Mouse (Mus musculus): ENCODE measurements around the gene Spag9.
"Not testable (repeated sequence)": the region's sequence is repeated elsewhere in the genome, so short reads cannot be mapped to it uniquely, and the experiment has no call there.

The Spag9 gene

DNA sequence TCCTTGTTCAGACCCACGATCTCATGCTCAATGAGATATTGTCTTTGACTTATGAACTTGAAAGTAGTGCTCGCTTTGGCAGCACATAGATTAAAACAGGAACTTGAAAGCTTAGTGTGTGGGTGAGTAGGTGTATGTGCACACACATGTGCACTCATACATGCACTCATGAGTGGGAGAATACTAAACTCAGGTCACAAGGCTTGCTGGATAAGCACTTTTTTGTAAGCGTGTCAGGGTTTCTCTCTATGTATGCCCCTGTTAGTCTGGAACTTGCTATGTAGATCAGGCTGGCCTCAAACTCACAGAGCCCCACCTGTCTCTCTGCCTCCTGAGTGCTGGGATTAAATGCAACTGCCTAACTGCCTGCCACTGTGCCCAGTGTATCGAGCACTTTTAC, 8.9 kb upstream of the Spag9 start:
- no peak for DNase-seq

DNA sequence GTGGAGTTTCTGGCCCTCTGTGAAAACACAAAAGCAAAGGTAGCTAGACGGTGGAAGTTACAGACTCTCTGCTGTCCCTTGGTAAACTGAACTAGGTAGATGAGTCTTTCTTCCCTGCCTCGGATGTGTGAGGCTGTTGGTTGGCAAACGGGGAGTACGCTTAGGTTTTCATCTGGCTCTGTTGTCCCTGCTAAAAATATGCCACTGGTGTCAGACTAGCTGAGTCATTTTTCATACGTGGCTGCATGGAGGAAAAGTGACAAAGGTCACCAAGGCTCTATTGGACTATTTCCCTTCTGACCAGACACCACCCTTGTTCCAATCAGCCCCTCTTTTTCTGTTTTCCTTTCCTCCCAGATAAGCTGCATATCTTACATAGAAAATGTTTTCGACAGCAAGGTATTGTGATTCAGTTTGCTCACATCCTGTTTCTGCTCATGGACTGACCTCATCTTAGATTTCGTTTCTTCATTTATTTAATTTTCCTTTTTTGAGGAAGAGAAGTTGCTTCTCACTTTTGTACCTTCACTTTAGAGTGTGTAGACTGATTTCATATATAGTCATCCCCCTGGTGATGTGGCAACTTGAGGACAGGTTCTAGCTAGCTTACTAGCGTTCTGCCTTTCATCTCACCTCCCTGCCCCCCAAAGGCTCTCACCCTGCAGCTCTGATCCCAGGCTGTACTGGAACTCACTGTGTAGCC, 8.1 kb upstream of the Spag9 start:
- DNase-seq, result no peak

- peak; percentile 29 for DNase-seq
These were observed 7.4 kb upstream of the Spag9 start for GRCm38 (mm10) chr11:93988328-93989062.

DNA sequence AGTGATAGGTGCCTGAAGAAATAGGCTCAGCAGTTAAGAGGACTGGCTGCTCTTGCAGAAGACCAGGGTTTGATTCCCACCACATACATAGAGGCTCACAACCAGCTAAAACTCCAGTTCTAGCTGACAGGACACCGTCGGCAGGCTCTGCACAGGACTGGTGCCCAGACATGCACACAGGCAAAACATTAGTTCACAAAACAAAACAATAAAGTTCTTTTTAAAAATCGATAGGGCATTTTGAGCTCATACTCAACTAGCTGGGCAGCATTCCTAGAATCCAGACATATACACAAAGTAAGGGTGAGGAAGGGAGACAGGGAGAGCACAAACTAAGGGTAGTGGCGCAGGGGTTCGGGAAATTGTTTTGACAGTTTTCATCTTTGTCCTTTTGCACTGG, 1.4 kb upstream of the Spag9 start:
- DNase-seq, result no peak

- DNase-seq, result peak; percentile 83
These were observed 676 bp upstream of the Spag9 start for GRCm38 (mm10) chr11:93995111-93995719.

- peak; percentile 42 for DNase-seq
These were observed 632 bp downstream of the Spag9 start for GRCm38 (mm10) chr11:93996306-93997140.

DNA sequence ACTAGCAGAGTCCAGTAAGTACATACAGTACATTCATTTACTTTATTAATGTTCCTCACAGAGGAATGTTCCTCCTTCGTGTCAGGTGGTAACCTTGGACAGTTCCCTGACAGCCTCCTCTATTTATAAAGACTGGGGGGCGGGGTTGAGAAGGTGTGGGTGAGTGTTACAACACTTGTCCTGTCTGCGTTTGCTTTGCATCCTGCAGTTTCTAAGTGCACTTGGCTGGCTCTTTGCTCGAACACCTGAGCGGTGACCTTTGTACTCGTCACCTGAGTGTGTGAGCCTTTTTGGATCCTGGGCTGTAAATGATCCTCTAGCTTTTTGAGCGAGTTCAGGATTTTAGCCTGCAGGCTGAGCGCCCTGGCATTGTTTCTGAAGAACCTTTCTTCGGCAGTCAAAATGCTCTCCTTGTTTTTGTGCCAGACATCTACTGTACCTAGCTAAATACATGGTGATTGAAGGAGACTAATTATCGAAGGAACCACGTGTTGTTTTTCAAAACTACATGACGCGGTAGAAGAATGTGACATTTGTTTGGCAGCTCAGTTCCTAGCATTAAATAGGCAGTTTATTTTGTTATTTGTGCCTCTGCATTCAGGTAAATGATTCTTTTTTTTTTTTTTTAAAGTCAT, 1.4 kb downstream of the Spag9 start:
- peak; percentile 66 for DNase-seq

DNA sequence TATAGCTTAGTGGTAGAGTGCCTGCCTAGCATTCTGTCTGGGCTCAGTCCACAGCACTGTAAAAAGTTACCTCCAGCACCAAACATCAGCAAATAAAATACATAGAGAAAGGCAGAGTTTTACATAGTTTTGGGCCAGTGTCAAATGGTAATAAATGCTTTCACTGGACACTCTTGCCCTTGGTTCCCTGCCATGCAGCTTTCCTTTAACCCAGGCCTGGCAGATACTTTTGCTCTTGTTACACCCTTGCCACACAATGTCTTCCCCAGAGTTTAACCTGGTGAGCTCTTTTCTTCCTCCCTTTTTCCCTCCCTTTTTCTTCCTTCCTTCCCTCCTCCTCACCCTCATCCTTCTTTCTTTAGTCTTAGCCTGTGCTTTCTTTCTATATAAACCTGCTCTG, 3.4 kb downstream of the Spag9 start:
- DNase-seq, result no peak

GRCm38 (mm10) chr11:94003346-94003745, 7.5 kb downstream of the Spag9 start:
- no peak for DNase-seq

DNA sequence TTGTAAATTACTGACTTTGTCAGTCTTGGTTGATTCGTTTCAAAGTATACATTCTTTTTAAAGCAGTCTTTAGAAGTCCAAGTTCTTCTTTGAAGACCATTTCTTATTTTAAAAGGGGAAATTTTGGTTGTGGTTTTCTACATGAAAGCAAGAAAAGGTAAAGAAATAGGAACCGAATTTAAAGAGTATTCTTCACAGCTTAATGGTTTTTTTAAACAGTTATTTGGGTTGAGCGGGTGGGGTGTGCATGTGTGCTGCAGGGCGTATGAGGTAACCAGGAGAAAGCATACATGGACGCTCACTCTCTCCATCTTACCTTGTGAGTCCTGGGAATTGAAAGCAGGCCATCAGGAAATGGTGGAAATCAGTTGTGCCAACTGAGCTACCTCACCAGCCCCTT, 23.2 kb downstream of the Spag9 start:
- DNase-seq, result no peak

DNA sequence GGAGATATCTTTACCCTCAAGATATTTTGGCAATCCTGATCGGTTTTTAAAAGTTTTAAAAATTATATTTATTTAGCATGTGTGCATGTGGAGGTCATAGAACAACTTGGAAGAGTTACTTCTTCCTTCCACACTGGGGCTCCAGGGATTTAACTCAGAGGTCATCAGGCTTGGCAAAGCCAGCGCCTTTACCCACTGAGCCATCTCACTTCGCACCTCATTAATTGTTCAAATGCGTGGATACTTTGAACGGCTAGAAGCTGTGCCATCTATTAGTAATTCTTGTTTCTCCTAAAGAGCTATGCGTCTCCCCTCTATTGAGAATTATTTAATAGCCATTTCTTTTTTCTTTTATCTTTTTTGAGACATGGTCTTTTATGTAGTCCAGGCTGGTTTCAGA, 24.5 kb downstream of the Spag9 start:
- peak; percentile 41 for DNase-seq

- no peak for DNase-seq
These were observed 30.4 kb downstream of the Spag9 start for GRCm38 (mm10) chr11:94026289-94026688.

DNA sequence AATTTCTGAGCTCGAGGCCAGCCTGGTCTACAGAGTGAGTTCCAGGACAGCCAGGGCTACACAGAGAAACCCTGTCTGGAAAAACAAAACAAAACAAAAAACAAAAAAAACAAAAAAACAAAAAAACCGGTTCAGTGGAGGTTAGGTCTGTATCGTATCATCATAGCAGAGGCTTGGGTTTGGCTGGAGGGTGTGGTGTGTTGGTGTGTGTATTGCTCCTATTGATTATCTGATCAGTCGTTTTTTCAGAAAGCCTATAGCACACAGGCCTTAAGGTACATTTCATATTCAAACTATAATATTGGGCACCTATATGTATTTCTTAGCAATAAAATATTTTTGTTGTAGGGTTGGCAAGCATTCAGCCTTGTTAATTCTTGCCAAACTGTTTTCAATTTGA, 36.2 kb downstream of the Spag9 start:
- no peak for DNase-seq

- DNase-seq, result no peak
These were observed 37.1 kb downstream of the Spag9 start for GRCm38 (mm10) chr11:94032971-94033370.

- peak; percentile 18 for DNase-seq
These were observed 40.1 kb downstream of the Spag9 start for GRCm38 (mm10) chr11:94035974-94036373.

DNA sequence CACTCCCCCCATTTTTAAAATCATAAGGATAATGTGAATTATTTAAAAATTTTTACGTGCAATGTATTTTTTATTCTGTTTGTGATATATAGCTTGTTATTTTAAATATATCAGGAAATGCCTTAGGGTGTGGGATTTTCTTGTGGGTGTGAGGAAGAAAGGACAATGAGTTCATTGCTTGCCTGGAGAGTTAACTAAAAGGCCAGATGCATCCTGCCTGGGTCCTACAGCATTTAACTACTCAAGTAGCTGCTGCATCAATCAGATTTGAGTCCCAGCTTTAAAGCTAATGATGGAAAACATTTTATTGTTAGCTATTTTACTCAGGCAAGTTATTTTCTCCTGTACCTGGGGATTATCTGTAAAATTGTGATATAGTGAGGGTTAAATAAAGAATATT, 45.6 kb downstream of the Spag9 start:
- no peak for DNase-seq

DNA sequence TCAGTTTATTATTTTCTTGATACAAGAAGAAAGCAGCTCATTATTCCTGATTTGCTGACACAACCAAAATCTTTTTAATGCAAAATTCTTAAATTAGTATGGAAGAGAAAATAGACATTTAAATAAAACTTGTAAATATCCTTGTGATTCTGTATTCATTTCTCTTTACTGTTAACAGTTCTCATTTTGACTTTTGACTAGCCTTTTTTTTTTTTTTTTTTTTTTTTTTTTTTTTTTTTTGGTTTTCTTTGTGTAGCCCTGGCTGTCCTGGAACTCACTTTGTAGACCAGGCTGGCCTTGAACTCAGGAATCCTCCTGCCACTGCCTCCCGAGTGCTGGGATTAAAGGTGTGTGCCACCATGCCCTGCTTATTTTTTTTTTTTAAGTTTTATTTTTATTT, 46.4 kb downstream of the Spag9 start:
- DNase-seq, result not testable (repeated sequence)

DNA sequence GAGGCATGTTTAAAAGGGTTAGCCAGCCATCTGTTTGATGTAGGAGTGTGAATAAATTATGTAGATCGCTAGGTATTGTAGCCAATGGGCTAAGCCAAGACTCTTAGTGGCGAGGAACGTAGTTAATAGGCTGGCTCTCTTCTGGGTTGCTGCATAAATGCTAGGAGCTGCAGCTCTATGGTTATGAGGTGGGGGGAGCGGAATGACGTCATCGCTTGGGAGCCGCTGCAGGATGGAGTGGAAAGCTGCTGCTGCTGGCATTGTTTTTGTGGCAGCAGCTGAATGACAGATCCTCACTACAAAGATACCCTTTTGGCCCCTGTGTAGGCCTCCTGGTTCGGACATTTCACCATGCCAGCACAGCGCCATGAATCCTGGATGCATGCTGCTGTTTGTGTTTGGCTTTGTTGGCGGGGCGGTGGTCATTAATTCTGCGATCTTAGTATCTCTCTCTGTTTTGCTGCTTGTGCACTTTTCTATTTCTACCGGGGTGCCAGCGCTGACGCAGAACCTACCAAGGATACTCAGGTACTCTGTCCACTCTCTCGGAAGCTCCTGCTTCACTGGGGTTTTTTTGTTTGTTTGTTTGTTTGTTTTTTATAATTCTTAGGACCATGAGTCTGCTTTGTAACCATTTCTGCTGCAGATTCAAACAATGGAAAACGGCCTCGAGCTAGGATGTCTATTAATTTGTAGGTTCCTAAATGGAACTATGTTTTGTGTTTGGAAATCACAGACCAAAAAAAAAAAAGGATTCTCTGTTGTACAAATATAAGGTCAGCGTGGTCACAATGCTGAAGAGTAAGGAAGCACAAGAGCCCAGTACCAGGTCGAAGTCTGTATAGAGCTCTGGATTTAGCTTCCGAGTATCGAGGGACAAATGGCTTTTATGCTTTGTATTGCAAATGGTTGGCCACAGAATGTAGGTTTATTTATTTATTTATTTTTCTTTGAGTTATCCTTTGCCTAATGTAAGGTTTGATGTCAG, 48.4 kb downstream of the Spag9 start:
- DNase-seq, result peak; percentile 77

GRCm38 (mm10) chr11:94045016-94045415, 49.1 kb downstream of the Spag9 start:
- no peak for DNase-seq

DNA sequence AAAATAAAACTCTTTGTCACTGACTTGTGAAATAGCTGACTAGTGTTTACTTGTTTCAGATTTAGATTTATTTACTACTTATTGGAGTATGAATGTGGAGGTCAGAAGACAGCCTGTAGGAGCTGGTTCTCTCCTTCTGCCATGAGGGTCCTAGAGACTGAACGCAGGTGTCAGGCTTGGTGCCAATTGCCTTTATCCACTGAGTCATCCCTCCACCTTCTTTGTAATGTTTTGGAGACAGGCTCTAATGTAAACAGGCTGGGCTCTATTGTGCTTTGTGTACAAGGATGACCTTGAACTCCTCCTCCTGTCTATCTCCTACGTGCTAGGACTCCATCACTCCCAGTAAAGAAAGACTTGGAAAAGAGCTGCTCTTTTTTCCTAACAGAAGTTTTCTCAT, 51.4 kb downstream of the Spag9 start:
- no peak for DNase-seq

DNA sequence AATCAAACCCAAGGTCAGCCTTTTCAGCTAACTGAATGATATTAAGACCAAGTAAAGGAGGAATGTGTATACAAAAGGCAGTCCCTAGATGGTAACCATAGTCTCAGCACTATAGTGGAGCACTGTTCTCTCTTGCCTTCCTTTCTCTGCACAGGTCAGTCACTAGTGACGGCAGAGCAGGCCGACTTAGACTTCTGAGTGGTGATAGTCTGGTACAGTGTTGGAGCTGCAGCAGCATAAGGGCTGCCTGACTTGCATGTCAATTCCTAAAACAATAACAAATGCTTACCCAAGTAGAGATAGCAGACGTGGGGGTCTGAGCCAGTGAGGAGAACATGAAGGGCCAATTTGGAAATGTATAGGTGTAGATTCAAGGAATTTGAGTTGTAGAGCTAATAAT, 58.3 kb downstream of the Spag9 start:
- DNase-seq, result no peak

- DNase-seq, result no peak
These were observed 59.0 kb downstream of the Spag9 start for GRCm38 (mm10) chr11:94054901-94055300.
